Mouse (Mus musculus): ENCODE results near the gene Ptms.

DNA sequence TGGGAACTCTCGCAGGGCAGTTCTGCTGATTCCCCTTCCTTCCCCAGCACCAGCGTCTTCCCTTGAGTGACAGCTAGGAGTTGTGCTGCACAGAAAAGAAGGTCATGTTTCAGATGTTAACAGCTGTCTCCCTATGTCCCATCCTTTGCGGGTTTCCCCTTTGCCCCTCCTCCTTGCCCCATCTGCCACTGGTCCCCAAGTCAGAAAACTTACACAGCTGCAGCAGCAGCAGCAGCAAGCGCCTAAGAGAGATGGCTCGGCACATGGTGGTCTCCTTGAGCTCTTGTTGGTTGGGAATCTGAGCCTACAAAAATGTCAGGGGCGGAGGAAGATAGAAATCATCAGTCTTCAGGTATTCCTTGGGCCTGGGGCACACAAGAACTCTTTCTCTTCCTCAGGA is 40.5 kb downstream of the Ptms start:
- TF ChIP-seq POLR2A (IDR thresholded peaks at IDR 0.05; ENCODE audit: low read depth, low read length) (no peak), CTCF (IDR thresholded peaks at IDR 0.05; ENCODE audit: extremely low read depth, insufficient read length, insufficient replicate concordance, low read depth, low read length) (no peak)

Data from small intestine, adult 2 months (tissue).